Mouse (Mus musculus) thymus, postnatal 36 days (tissue): ENCODE results near the gene Frmpd4.

Source experiments
- DNase-seq, 2 experiments: peaks; one replicate each; pipeline ENCODE4 v3.0.0; 2022; ENCODE audit warnings: mixed read lengths in 2 of 2

Gene Frmpd4

DNA sequence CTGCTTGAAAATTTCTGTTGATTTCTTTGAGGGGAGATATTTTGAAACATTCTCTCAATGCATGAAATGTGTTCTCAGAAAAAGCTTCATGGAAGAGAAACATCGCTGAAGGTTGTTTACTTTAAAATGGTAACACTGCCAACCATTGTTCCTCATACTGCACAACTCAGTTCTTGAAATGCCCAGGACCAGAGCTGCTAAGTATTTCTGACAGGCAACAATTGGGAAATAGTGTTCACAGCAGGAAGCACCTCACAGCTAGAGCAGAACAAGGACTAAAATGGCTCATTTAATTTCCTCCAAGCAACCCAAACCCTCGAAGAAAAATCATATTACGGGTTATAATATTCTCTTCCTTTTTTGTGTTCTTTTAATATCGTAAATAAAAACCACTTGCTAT lies 1054.5 kb downstream of the Frmpd4 start:
- DNase-seq = no peak

DNA sequence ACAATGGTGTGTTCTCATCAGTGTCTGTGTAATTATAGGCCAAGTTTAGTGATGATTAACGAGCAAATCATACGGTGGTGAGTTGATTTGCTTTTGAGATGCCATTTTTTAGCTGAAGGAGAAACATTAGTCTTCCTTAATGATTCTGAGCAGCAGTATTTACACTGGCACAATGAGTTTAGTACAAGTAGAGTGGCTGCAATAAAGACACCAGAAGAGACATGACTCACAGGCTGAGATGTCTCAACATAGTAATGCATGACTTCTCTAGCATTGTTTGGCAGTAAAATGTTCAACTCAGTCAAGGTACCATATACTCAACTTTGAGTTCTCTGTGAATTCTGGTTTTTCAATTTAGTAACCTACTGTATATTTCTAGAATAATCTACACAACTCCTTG lies 1058.6 kb downstream of the Frmpd4 start:
- no peak for DNase-seq

DNA sequence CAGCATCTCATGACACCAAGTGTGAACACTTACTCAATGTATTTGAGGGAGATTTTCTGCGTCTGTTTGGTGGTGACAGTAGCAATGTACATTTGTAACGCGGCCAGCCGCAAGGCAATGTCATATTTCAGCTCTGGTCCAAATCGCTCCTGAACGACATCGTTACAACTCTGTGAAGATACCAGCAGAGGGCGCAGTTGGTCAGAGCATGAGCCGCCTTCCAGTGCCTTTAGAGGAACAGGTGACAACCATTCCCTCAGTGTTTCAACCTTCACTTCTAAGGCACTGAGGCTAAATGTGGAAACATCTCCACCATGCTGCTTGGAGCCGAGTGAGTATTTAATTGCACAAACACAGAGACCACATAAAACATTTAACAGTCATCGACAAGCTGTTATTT lies 1079.3 kb downstream of the Frmpd4 start:
- peak; percentile 39 to 47 for DNase-seq

DNA sequence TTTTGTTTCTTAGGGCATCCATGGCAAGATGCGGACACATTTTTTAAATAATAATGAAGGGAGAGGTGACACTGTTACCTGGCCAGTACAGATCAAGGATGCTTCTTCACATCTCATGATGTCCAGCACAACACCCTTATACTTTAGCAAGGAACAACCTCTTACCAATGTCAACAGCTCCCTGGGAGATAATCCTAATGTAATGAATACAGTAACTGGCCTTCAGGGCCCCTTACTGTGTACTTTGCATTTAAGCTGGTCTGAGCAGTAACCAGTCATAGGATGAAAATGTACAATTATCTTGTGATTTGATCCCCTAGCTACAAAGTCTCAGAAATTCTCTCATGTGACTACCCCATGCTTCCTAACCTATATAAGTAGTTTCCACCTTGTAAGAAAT lies 1084.8 kb downstream of the Frmpd4 start:
- DNase-seq = no peak

DNA sequence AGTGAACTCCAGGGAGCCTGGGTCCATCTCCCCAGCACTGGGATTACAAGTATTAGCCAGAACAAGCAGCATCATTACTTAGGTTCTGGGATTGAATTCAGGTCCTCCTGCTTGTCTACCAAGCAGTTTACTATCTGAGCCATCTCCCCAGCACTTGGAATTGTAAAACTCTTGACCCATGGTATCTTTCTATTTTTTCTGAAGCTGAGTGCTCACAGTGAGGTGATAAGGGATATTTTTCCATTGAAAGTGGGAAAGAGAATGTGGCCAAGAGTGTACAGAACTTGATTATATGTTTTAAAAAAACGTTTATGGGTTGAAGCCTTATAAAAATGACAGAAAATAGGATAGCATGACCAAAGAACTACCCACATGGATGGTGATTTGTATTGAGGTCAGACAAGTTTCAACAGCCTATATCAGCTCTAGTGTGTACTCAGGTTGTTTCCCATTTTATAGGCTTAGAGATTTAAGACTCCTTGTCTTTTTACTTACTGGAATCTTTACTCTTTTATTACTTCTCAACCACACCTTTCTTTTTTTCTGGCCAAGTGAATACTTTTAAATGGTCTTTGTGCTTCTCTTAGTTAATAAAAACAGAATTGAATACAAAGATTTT lies 1085.3 kb downstream of the Frmpd4 start:
- no peak for DNase-seq

DNA sequence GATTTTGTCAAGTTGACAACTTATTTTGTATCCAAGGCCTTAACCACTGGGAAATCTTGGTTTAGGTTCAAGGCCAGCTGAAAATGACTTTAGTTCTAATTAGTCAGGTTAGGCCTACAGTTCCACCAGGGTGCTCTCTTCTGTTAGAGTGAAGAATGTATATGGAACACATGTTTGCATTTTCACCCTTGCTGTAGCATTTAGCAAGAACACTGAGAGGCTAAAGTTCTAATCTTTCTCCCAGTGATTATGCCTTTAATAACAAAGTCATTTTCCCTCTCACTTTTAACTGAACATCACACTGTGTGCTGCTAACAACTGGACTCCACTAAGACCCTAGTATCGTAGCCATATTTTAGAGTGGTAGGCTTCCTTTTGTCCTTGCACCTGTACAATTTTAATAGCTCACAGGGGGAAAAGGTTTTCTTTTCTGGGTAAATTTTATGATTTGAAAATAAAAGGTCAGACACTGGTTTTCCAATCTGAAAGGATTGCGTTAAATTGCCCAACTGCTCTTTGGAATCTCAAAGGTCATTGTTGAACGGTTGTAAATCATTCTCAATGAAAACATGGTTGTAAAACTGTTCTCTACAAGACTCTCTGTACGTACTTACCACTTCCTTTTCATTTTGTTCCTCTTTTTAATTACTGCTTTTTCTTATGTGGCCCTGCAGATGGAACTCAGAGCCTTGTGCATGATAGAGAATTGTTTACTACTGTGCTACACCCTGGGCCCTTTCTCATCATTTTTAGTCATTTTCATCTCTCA lies 1093.4 kb downstream of the Frmpd4 start:
- DNase-seq = no peak

DNA sequence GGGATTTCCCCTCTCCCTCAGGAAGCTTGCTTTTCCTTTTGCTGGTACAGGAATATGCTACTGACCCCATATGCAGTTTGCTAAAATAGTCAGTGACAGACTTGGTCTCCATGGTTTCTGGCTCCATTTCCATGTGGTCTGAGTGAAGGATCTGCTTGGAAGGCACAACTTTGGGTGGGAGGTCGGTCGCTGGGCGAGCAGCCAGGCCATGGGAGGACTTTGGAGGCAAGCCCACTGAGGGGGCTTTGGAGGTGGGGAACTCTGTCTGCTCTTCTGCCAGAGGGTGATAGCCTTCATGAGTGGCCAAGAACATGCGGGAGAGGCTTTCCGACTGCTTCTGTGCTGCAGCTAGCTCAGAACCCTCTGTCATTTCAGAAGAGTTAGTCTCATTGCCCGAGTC lies 1099.4 kb downstream of the Frmpd4 start:
- no peak for DNase-seq

DNA sequence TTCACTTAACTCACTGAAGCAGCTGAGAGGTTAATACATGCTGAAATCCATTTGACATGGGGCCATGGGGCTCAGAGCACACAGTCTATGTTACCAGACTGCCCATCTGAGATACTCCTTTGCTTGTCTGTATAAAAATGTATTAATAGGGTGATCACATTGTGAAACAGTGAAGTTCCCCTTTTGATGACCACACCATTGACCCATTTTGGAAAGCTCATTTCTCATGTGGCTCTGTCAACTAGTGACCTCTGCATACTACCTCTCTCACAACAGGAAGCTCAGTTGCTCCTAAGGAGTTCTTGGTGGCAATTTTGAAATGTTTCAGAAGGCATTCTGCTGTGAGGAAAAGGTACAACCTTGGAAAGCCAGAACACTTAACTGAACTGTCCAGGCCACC lies 1142.1 kb downstream of the Frmpd4 start:
- DNase-seq = no peak

DNA sequence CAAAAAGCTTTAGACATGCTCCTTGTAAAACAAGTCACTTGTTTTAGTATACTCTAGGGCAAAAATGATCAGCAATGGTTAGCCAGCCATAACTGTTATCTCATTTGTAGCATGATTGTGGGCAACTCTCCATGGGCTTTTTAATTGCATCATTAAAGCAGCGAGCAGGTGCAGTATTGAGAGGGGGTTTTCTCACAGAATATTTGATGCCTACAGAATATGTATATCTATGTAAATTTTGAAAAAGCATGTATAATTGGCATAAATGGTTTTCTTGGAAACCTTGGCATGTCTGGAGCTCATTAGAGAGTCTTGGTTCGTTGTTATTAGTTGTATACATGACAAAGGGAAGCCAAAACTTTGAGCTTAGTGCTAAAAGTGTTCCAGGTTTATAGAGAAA lies 1143.1 kb downstream of the Frmpd4 start:
- DNase-seq = no peak
